Mouse (Mus musculus): ENCODE data around the gene Isoc2a. TPM values are rescaled to one million over a fixed set of nuclear protein-coding genes. Genes with fewer than 3 reads are reported as not detected.

The Isoc2a gene
- polyA plus RNA-seq (2011; ENCODE audit: insufficient read depth, insufficient read length, low read depth, missing spikeins) = 3.3 and 4.3 TPM in 2 replicates

DNA sequence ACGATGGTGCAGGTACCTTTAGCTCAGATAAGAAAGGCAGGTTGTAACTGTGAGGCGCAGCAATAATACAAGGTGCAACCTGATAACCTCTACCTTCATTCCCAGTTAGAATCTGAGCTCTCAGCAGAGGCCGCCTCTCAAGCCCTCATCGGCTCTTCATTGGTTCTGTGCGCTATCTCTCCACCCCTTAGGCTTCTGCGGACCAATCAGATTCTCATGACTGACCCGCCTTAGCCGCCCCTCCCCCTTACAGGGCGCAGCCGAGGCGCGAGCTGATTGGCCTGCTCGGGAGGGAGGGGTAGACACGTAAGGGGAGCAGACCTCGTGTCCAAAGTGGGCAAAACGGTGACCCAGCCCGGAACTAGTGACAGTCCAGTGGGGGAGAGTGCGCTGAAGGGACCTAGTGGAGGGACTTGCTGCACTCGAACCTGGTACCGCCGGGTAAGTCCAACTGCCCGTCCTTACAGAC, at the start of gene Isoc2a:
Gene Isoc2a (plus strand): TSS at position 401 of the 469 bp plus-strand sequence.
- Histone ChIP-seq H3K9ac (ENCODE audit: low read depth, poor library complexity, severe bottlenecking) (peak within 1 kb of the TSS; percentile 11), H3K4me3 (ENCODE audit: low read depth, low read length) (peak within 1 kb of the TSS; percentile 80), H3K9me3 (replicated peaks; ENCODE audit: control insufficient read depth, insufficient read depth, low read length, poor library complexity, severe bottlenecking) (no peaks in the 10 kb centered on the region; the same call in 1 of the 2 replicates), H3K27ac (ENCODE audit: insufficient read depth, low read length) (peak within 1 kb of the TSS; percentile 34; the same call in 1 of the 2 replicates), H3K36me3 (ENCODE audit: control insufficient read depth, insufficient read depth, low read length, poor library complexity, severe bottlenecking) (no peaks in the 10 kb centered on the region), H3K4me1 (ENCODE audit: control insufficient read depth, insufficient read depth, low read length) (no peaks in the 10 kb centered on the region), H3K27me3 (ENCODE audit: control insufficient read depth, insufficient read depth, low read length, poor library complexity, severe bottlenecking) (no peaks in the 10 kb centered on the region)
- peak; percentile 74 for TF ChIP-seq POLR2A (IDR thresholded peaks at IDR 0.05; ENCODE audit: insufficient read depth, low read length)
- peak; percentile 63; the same call in 1 of the 2 replicates for TF ChIP-seq EP300 (IDR thresholded peaks at IDR 0.05; ENCODE audit: insufficient read depth, low read depth, low read length)
- TF ChIP-seq CTCF (IDR thresholded peaks at IDR 0.05; ENCODE audit: low read depth, low read length) = no peak

DNA sequence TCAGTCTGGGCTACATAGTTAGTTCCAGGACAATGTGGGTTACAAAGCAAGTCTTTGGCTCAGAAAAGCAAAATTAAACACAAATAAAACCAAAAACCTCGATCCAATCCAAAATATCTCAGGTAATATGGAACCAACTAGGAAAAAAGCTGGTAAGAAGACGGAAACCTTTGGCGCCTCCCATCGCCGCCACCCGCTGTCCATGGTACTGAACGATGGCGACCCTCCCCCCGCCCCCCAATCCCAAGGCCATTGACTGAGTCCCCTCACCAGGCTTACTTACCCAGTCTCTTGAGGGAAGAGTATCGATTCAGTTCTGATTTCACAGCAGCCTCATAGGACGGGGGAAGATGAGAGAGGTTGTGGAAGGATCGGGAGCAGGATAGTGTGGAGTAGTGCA, 46.5 kb upstream of the Isoc2a start:
- H3K4me1 ChIP-seq (ENCODE audit: control insufficient read depth, insufficient read depth, low read length) = peaks cover 3% of the 10 kb centered on the region
- H3K9me3 ChIP-seq (replicated peaks; ENCODE audit: control insufficient read depth, insufficient read depth, low read length, poor library complexity, severe bottlenecking) = no peaks in the 10 kb centered on the region
- no peak overlapping the region for H3K9ac ChIP-seq (ENCODE audit: low read depth, poor library complexity, severe bottlenecking)
- H3K4me3 ChIP-seq (ENCODE audit: low read depth, low read length) = peak overlapping the region; percentile 11; the same call in 1 of the 2 replicates
- H3K27ac ChIP-seq (ENCODE audit: insufficient read depth, low read length) = no peak overlapping the region
- no peaks in the 10 kb centered on the region for H3K27me3 ChIP-seq (ENCODE audit: control insufficient read depth, insufficient read depth, low read length, poor library complexity, severe bottlenecking)
- no peaks in the 10 kb centered on the region for H3K36me3 ChIP-seq (ENCODE audit: control insufficient read depth, insufficient read depth, low read length, poor library complexity, severe bottlenecking)
- no peak for TF ChIP-seq CTCF (IDR thresholded peaks at IDR 0.05; ENCODE audit: low read depth, low read length)
- no peak for TF ChIP-seq EP300 (IDR thresholded peaks at IDR 0.05; ENCODE audit: insufficient read depth, low read depth, low read length)
- no peak for TF ChIP-seq POLR2A (IDR thresholded peaks at IDR 0.05; ENCODE audit: insufficient read depth, low read length)

DNA sequence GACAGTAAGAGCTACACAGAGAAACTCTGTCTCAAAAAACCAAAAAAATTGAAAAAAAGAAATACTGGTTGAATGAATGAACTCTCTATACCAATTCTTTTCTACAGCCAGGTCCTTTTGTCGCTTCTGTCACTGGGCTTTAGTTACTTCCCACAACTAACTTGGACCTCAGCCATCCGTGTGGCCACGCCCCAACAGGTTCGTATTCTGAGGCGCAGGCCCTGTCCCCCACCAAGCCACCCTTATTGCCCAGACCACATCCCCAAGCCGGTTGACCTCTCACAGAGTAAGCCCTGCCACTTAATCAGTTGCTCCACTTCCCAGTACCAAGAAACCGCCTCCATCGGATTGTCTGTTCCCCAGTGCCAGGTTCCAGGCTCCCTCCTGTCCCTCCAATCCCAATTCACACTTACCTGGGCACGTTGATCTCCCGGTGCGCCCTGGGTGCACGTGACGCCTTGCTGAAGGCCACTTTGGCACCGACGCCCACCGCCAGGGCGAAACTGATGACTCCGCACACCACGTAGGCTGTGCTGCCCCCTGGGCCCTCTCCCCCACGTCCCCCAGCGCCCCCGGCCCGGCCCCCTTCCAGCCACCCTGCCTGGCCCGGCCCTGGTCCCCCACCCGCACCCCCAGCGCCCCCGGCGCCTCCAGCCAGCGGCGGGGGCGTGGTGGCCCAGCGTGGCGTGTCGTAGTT, 41.2 kb upstream of the Isoc2a start:
- Histone ChIP-seq H3K36me3 (ENCODE audit: control insufficient read depth, insufficient read depth, low read length, poor library complexity, severe bottlenecking) (no peaks in the 10 kb centered on the region), H3K4me3 (ENCODE audit: low read depth, low read length) (peak overlapping the region; percentile 72), H3K9me3 (replicated peaks; ENCODE audit: control insufficient read depth, insufficient read depth, low read length, poor library complexity, severe bottlenecking) (no peaks in the 10 kb centered on the region), H3K9ac (ENCODE audit: low read depth, poor library complexity, severe bottlenecking) (peak overlapping the region; percentile 56), H3K27me3 (ENCODE audit: control insufficient read depth, insufficient read depth, low read length, poor library complexity, severe bottlenecking) (no peaks in the 10 kb centered on the region), H3K27ac (ENCODE audit: insufficient read depth, low read length) (no peak overlapping the region), H3K4me1 (ENCODE audit: control insufficient read depth, insufficient read depth, low read length) (no peaks in the 10 kb centered on the region)
- TF ChIP-seq EP300 (IDR thresholded peaks at IDR 0.05; ENCODE audit: insufficient read depth, low read depth, low read length) (no peak), POLR2A (IDR thresholded peaks at IDR 0.05; ENCODE audit: insufficient read depth, low read length) (no peak), CTCF (IDR thresholded peaks at IDR 0.05; ENCODE audit: low read depth, low read length) (no peak)

DNA sequence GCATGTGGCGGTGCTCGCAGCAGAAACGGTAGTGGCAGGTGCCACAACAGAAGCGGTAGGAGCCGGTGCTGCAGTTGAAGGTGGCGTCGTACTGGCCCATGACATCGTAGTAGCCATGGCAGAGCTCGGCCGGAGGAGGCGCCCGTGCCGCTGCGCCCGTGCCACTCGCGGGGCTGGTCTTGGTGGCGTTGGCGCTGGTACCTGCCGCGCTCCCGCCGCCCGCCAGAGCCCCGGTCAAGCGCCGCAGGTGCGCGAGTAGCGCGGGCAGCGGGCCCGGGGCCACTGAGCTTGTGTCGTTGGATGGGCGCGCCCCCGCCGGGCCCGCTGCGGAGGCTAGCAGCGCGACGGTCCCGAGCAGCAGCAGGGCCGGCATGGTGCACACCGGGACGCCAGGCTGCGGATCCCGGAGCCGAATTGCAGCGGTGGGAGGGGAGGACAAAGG, 40.6 kb upstream of the Isoc2a start:
- Histone ChIP-seq H3K4me3 (ENCODE audit: low read depth, low read length) (peak overlapping the region; percentile 50), H3K27ac (ENCODE audit: insufficient read depth, low read length) (no peak overlapping the region), H3K9ac (ENCODE audit: low read depth, poor library complexity, severe bottlenecking) (peak overlapping the region; percentile 56), H3K9me3 (replicated peaks; ENCODE audit: control insufficient read depth, insufficient read depth, low read length, poor library complexity, severe bottlenecking) (no peaks in the 10 kb centered on the region), H3K36me3 (ENCODE audit: control insufficient read depth, insufficient read depth, low read length, poor library complexity, severe bottlenecking) (no peaks in the 10 kb centered on the region), H3K4me1 (ENCODE audit: control insufficient read depth, insufficient read depth, low read length) (no peaks in the 10 kb centered on the region), H3K27me3 (ENCODE audit: control insufficient read depth, insufficient read depth, low read length, poor library complexity, severe bottlenecking) (no peaks in the 10 kb centered on the region)
- TF ChIP-seq POLR2A (IDR thresholded peaks at IDR 0.05; ENCODE audit: insufficient read depth, low read length) (no peak), CTCF (IDR thresholded peaks at IDR 0.05; ENCODE audit: low read depth, low read length) (peak; percentile 27)

DNA sequence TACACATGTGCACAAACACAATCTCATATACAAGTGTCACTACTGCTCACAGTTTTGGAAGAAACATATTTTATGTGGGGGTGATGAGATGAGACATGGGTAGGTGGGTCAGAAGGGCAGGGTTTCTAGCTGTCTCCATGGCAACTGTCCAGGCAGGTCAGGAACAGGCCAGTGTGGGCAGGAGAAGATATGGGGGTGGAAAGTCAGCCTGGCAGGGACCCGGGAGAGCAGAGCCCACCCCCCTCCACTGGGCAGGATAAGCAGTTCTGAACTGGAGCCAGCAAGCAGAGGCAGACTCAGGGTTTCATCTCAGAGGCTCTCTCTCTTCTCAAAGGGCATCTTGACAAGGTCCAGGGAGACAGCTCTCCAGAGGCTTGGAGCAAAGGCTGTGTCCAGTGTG, 39.3 kb upstream of the Isoc2a start:
- no peak for TF ChIP-seq EP300 (IDR thresholded peaks at IDR 0.05; ENCODE audit: insufficient read depth, low read depth, low read length)
- no peak for TF ChIP-seq POLR2A (IDR thresholded peaks at IDR 0.05; ENCODE audit: insufficient read depth, low read length)
- no peak for TF ChIP-seq CTCF (IDR thresholded peaks at IDR 0.05; ENCODE audit: low read depth, low read length)
- Histone ChIP-seq H3K9me3 (replicated peaks; ENCODE audit: control insufficient read depth, insufficient read depth, low read length, poor library complexity, severe bottlenecking) (no peaks in the 10 kb centered on the region), H3K4me1 (ENCODE audit: control insufficient read depth, insufficient read depth, low read length) (peaks cover 5% of the 10 kb centered on the region), H3K27me3 (ENCODE audit: control insufficient read depth, insufficient read depth, low read length, poor library complexity, severe bottlenecking) (no peaks in the 10 kb centered on the region), H3K36me3 (ENCODE audit: control insufficient read depth, insufficient read depth, low read length, poor library complexity, severe bottlenecking) (no peaks in the 10 kb centered on the region), H3K4me3 (ENCODE audit: low read depth, low read length) (no peak overlapping the region), H3K27ac (ENCODE audit: insufficient read depth, low read length) (no peak overlapping the region), H3K9ac (ENCODE audit: low read depth, poor library complexity, severe bottlenecking) (no peak overlapping the region)

DNA sequence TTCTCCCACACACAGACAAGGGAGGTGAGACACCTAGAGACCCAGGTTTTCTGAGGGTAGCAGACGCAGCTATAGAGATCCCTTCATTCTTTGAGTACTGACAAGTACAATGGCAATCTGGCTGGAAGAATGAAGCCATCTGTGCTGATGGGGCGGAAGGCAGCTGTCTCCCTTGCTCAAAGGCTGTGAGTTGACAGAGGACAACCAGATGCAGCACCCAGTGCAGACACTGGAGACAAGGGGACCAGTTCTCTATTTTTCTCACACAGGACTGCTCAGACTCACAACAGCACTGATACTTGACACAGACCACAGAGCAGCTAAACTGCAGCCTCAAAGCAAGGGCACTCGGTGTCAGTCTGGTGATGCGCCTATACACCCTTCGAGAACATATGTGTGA, 34.9 kb upstream of the Isoc2a start:
- Histone ChIP-seq H3K4me3 (ENCODE audit: low read depth, low read length) (no peak overlapping the region), H3K9ac (ENCODE audit: low read depth, poor library complexity, severe bottlenecking) (no peak overlapping the region), H3K27ac (ENCODE audit: insufficient read depth, low read length) (no peak overlapping the region), H3K9me3 (replicated peaks; ENCODE audit: control insufficient read depth, insufficient read depth, low read length, poor library complexity, severe bottlenecking) (no peaks in the 10 kb centered on the region), H3K36me3 (ENCODE audit: control insufficient read depth, insufficient read depth, low read length, poor library complexity, severe bottlenecking) (no peaks in the 10 kb centered on the region), H3K4me1 (ENCODE audit: control insufficient read depth, insufficient read depth, low read length) (peaks cover 5% of the 10 kb centered on the region), H3K27me3 (ENCODE audit: control insufficient read depth, insufficient read depth, low read length, poor library complexity, severe bottlenecking) (no peaks in the 10 kb centered on the region)
- no peak for TF ChIP-seq POLR2A (IDR thresholded peaks at IDR 0.05; ENCODE audit: insufficient read depth, low read length)
- no peak for TF ChIP-seq CTCF (IDR thresholded peaks at IDR 0.05; ENCODE audit: low read depth, low read length)
- no peak for TF ChIP-seq EP300 (IDR thresholded peaks at IDR 0.05; ENCODE audit: insufficient read depth, low read depth, low read length)
